ENCODE assay signal across 8 mouse cellular contexts in genomic region chr10:8805402-8805801, GRCm38 (mm10).
DNase-seq lines count a peak whose midpoint lies in the region; ATAC-seq lines count a peak whose summit lies in the region.

No protein-coding gene starts in this region.

- H3K4me1 ChIP-seq in heart, embryonic 12.5 days (replicated peaks), result peaks cover 55% of the 10 kb centered on the region
- H3K4me1 ChIP-seq in kidney, embryonic 16.5 days (ENCODE audit: insufficient read depth, low read length), result peaks cover 17% of the 10 kb centered on the region
- peaks cover 24% of the 10 kb centered on the region for H3K4me1 ChIP-seq in forebrain, embryonic 13.5 days

- 0 out of 2 replicates have a peak, but pooled peaks cover 4% of the 10 kb centered on the region for H3K36me3 ChIP-seq in heart, embryonic 12.5 days
- H3K36me3 ChIP-seq in kidney, embryonic 16.5 days (ENCODE audit: insufficient read depth, low read length), result 0 out of 2 replicates have a peak, but pooled peaks cover under 1% of the 10 kb centered on the region
- no peaks in the 10 kb centered on the region for H3K36me3 ChIP-seq in forebrain, embryonic 13.5 days (ENCODE audit: poor library complexity, severe bottlenecking)

- H3K9me3 ChIP-seq in heart, embryonic 12.5 days (replicated peaks), result no peaks in the 10 kb centered on the region
- no peaks in the 10 kb centered on the region for H3K9me3 ChIP-seq in kidney, embryonic 16.5 days (ENCODE audit: low read length)
- H3K9me3 ChIP-seq in forebrain, embryonic 13.5 days (replicated peaks), result no peaks in the 10 kb centered on the region

- no peak overlapping the region for H3K27ac ChIP-seq in heart, embryonic 12.5 days (ENCODE audit: poor library complexity, severe bottlenecking)
- H3K27ac ChIP-seq in kidney, embryonic 16.5 days (ENCODE audit: low read length), result no peak overlapping the region
- H3K27ac ChIP-seq in forebrain, embryonic 13.5 days, result no peak overlapping the region

- no peak overlapping the region for H3K4me3 ChIP-seq in heart, embryonic 12.5 days
- no peak overlapping the region for H3K4me3 ChIP-seq in kidney, embryonic 16.5 days (ENCODE audit: low read length)
- H3K4me3 ChIP-seq in forebrain, embryonic 13.5 days, result no peak overlapping the region

- no peak for ATAC-seq in heart, embryonic 12.5 days (ENCODE audit: insufficient number of reproducible peaks, low FRiP score)
- ATAC-seq in kidney, embryonic 16.5 days (ENCODE audit: low FRiP score, low TSS enrichment), result peak; percentile 46
- ATAC-seq in forebrain, embryonic 13.5 days, result no peak

- H3K27me3 ChIP-seq in heart, embryonic 12.5 days (replicated peaks), result no peaks in the 10 kb centered on the region
- no peaks in the 10 kb centered on the region for H3K27me3 ChIP-seq in kidney, embryonic 16.5 days (ENCODE audit: insufficient read depth, low read length)
- H3K27me3 ChIP-seq in forebrain, embryonic 13.5 days, result no peaks in the 10 kb centered on the region

- H3K4me2 ChIP-seq in heart, embryonic 12.5 days, result no peak overlapping the region
- no peak overlapping the region for H3K4me2 ChIP-seq in kidney, embryonic 16.5 days (replicated peaks; ENCODE audit: low read depth, low read length)
- H3K4me2 ChIP-seq in forebrain, embryonic 13.5 days, result no peak overlapping the region

- H3K9ac ChIP-seq in heart, embryonic 12.5 days, result no peak overlapping the region
- no peak overlapping the region for H3K9ac ChIP-seq in kidney, embryonic 16.5 days (replicated peaks; ENCODE audit: low read length)
- no peak overlapping the region for H3K9ac ChIP-seq in forebrain, embryonic 13.5 days

- WGBS in heart, embryonic 12.5 days, result 63% methylated on average over 3 of the region's 3 CpGs
- 75% methylated on average over 3 of the region's 3 CpGs for WGBS in kidney, embryonic 16.5 days
- WGBS in forebrain, embryonic 13.5 days, result 98% methylated on average over 3 of the region's 3 CpGs

- DNase-seq in heart, adult 18-20 months, result peak; percentile 58 to 88
- DNase-seq in heart, adult 9 months (ENCODE audit: low spot score in 2 of 2), result peak; percentile 68 to 87
- DNase-seq in lung, postnatal 36 days, result peak; percentile 69
- no peak for DNase-seq in right cerebral cortex, postnatal 36 days (ENCODE audit: low spot score in 2 of 2)
- no peak for DNase-seq in frontal cortex, postnatal 36 days (ENCODE audit: low spot score in 2 of 2)

Comparison
In these comparisons a context has a peak if more than half of its experiments do, and no peak if none do; other contexts are left out.
1. DNase-seq: peak in heart, adult 18-20 months (2 of 2), heart, adult 9 months (2 of 2) and lung, postnatal 36 days (single experiment); none in right cerebral cortex, postnatal 36 days (0 of 2) and frontal cortex, postnatal 36 days (0 of 2).